Mouse (Mus musculus) testis, adult 10 weeks (tissue): ENCODE data around the gene Hmgb3. TPM values are rescaled to one million over a fixed set of nuclear protein-coding genes. Genes with fewer than 3 reads are reported as not detected.

Experiments used
- polyA plus RNA-seq: library from polyadenylated mRNA; stranded (reverse); fragments of 350-450 nt; fragmentation: Illumina TruSeq; extraction: RNeasy Lipid Tissue Mini Kit (QIAGEN cat#74804); gene quantifications from one replicate; pipeline ENCODE4 v1.2.3, GENCODE M21; 2014; ENCODE audit warnings: low read depth, low replicate concordance

Gene Hmgb3
- polyA plus RNA-seq: 122 TPM

GRCm38 (mm10) chrX:71555415-71556114, at the start of gene Hmgb3:
TSS of gene Hmgb3 (plus strand) at chrX:71555918.

Other genes with a start within 250 kb of the Hmgb3 start
- gene Mtmr1, start 191.2 kb upstream of the Hmgb3 start, polyA plus RNA-seq: 26.9 TPM
- 7.0 TPM for gene Cd99l2, start 63.1 kb upstream of the Hmgb3 start, polyA plus RNA-seq
- 0.06 TPM for gene Gpr50, start 107.7 kb downstream of the Hmgb3 start, polyA plus RNA-seq